Mouse (Mus musculus) left cerebral cortex, postnatal 36 days (tissue): Measurements from ENCODE around the gene Atxn7l1. TPM values are rescaled to one million over a fixed set of nuclear protein-coding genes. Genes with fewer than 3 reads are reported as not detected.

ENCODE experiments used
- DNase-seq, 2 experiments: peaks; one replicate each; pipeline ENCODE4 v3.0.0; 2021 to 2022; ENCODE audit warnings: low spot score in 2 of 2, mixed read lengths in 1 of 2
- intact Hi-C: fragments of 180-260 bp; cut with DNase I; formaldehyde crosslinking; loops from one replicate; pipeline ENCODE4 v1.15.1; 2025
- total RNA-seq, 2 experiments: library from RNA; stranded (reverse); gene quantifications; 2 replicates each; pipeline ENCODE4 v1.2.3; 2021

The Atxn7l1 gene
- total RNA-seq, 2 experiments from 2014 or later = 49.8 to 67.5 TPM

GRCm38 (mm10) chr12:33175621-33176554, 28.4 kb downstream of the Atxn7l1 start:
- intact Hi-C loops = no loop called here
- DNase-seq = no peak

DNA sequence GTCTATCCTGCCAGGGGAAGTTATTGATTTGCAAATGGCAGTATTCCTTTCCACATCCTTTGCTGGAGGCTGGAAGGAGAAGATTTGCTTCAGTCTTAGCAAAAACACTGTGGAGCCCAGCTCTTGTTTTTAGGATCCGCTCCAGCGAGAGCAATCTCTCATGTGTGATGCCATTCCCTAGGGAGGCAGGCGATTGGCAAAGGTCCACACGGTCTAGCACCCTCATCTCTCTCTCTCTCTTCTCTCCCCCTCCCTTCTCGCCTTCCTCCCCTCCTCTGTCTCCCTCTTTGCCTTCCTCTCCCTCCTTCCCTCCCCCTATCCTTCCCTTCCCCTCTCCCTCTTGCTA, 29.0 kb downstream of the Atxn7l1 start:
- intact Hi-C loops = no loop called here

DNA sequence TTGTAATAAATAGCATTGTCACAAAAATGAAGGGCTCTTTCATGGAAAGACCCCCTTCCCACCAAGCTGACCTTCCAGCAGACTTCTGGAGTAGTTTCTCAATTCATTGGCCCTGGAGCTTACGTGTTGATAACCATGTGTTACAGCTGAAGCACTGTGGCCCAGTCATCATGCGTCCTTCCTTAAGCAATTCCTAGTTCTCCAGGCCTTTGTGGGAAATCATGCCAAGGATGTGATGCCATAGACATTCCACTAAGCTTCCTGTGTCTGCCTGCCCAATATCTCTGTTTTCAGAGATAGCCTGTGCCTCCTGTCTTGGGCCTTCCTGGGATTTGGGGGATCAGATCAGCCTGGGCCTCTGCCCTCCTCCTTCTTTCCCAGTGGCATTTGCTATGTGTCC, 32.9 kb downstream of the Atxn7l1 start:
- intact Hi-C loops = no loop called here

More for the DNA sequence above, 29.0 kb downstream of the Atxn7l1 start:
- no peak for DNase-seq

DNA sequence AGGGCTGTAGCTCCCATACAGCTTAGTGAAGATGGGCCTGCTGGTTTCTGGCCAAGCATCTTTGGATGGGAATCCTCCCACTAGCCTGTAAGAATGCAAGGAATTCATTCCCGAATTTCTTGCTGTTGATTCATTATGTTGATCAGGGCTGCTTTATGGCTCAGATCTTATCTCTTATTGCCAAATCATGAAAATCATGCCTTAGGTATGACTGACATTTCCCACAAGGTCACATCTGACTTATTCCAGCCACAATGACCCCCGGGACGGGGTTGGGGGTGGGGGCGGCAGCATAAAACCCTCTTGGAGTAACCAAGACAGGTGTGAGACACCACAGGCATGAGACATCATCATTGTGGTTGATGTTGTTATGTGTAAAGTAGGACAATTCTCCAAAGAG, 34.4 kb downstream of the Atxn7l1 start:
- intact Hi-C loops = no loop called here
- DNase-seq = no peak

More for the DNA sequence above, 32.9 kb downstream of the Atxn7l1 start:
- no peak for DNase-seq

DNA sequence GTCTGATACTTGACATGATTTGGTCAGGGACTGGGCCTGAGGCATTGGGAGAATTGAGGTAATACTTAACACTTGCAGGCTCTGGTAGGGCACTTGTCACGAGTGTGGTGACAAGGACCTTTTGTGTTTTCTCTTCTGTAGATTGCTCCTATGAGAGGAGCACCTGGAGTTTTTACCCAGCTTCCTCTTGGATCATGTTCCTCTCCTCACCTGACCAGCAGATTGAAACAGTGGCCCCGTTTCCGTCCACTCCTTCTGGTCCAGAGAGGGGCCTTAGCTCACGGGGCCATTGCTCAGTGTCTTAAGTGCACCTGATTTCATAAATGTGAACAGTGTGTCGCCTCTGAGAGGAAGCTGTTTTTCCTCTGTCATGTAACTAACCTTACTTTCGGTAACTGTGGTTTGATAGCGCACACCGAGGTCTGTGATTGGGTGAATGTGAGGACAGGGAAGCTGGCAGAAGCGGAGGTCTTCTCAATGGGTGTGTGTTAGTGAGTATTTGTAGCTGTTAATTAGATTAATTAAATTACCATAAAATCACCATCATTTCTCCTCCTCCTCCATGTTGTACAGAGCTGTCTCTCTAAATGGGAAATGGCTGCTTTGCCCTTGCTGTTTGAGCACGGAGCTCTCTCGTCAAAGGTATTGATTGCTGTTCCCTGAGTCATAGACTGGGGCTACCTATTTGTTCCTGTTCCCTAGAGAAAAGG, 35.1 kb downstream of the Atxn7l1 start:
- DNase-seq = no peak
- intact Hi-C loops = no loop called here

DNA sequence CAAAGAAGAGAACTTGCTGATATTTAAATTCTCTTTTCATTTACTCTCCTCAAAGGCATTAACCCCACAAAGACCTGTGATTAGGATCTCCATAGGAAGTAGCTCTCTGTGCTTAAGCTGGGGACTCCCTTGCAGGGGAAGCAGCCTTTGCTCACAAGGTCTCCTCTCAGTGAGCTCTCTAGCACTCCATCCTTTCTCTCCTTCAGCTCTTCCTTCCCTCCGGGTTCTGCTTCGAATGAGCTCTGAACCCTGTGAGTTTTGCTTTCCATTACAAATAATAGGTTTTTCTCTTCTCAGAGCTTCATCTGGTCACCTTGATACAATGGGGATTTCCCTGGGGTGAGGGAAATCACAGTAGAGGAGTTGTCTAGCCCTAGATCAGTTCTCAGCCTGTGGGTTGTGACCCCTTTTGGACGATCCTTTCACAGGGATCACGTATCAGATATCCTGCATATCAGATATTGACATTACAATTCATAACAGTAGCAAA, 35.7 kb downstream of the Atxn7l1 start:
- no peak for DNase-seq
- intact Hi-C loops = no loop called here

DNA sequence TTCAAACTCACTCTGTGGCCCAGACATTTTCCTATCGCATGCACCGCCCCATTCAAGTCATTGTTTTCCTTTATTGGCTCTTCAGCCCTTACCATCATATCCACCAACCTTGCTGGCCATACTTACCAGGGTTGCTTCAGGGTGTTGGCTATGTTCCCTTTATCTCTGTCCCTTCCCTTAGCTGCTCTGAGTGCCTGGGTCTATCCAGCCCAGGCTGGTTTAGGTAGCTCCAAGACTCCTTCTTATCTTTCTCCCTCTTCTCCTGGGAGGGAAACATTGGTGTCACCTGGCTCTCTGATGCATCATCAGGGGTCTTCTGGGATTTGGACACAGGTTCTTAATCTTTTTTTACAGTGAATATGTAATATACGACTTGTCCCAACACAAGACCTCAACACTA, 36.6 kb downstream of the Atxn7l1 start:
- intact Hi-C loops = no loop called here
- DNase-seq = no peak

DNA sequence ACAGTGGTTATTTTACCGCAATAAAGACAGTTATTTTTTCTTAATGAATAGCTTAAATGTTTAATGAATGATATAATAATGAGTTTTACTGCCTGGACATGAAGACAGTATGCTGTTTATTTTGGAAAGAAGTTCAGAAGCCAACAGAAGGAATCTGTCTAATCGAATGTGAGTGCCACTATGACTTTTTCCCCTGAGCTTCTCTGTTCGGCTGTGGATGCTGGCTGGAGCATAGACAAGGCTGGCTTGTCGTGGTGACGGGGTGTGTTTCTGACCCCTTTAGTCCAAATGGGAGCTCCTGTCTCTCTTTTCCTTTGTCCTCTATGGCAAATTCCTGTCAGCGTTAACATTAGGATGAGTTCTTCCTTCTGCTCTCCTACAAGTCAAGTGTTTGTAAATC, 37.6 kb downstream of the Atxn7l1 start:
- intact Hi-C loops = no loop called here
- DNase-seq = no peak

DNA sequence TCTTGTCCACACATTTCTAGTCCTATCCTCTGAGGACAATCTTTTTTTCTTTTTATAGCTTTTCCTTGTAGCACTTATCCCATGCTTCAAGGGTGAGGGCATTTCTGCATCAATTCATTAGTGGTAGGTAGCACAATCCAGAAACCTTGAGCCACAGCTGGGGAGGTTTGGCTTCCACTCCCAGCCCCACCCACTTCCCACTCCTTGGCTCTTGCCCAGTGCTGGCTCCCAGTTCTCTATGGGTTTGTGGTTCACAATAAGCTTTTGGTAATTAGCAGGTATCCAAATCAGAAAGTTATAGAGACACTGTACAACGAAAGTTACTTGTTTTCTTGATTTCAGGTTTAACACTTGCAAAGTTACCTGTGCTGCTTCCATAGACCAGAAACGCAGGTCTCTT, 38.8 kb downstream of the Atxn7l1 start:
- DNase-seq = no peak
- intact Hi-C loops = no loop called here

DNA sequence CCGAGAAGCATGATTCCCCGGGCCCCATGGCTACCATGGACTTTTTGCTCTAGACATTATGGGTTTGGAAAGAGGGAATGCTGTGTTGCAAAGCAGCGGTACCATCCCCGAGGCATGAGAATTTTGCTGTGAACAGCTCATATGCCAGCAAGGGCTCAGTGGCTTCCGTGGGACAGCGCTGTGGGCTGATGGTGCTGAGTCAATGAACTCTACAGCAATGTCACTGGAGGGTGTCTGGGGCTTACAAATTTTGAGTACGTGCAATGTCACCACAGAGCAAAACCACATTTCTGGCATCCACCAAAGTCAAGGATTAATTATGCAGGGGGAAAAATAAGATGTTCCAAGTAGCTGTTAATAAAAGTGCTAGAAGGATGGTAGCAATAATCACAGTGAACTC, 42.6 kb downstream of the Atxn7l1 start:
- DNase-seq = no peak
- intact Hi-C loops = no loop called here

GRCm38 (mm10) chr12:33190633-33191032, 43.1 kb downstream of the Atxn7l1 start:
- intact Hi-C loops = no loop called here
- no peak for DNase-seq

GRCm38 (mm10) chr12:33193408-33193901, 46.0 kb downstream of the Atxn7l1 start:
- DNase-seq = no peak
- intact Hi-C loops = no loop called here

- intact Hi-C loops = no loop called here
- no peak for DNase-seq
These were observed 47.7 kb downstream of the Atxn7l1 start for GRCm38 (mm10) chr12:33195175-33195574.

DNA sequence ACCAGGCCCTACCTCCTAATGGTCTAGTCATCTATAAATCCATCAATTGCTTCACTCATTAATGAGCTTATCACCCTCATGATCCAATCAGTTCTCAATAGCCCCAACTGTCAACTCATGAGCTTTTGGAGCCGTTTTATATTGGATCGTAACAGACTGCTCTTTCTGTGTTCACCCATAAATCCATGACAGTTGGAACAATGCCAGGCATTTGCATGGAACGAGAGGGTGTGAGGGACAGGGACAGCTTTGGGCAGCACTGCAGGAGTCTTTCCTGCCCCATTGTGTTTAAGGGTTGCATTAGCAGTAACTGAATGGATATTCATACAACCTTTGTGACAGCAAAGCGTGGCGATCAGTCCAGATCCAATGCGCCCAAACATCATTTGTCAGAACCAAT, 49.8 kb downstream of the Atxn7l1 start:
- DNase-seq = no peak
- intact Hi-C loops = no loop called here

DNA sequence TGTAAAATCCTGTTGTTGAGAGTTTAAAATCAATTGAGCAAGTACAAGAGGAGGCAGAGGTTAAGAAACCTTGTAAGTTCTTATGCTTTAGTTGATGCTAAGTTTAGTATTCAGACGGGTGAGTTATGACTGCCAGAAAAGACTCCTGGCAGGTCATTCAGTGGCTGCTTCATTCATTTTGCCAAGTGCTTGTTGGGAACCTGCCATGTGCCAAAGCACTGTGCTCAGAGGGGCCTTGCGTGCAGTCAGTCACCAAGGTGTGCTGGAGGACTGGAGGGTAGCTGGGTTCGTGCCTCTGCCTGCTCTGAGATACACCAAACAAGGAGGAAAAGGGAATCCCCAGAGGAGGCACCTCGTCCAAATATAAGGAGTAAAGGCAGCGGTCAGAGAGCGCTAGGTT, 50.3 kb downstream of the Atxn7l1 start:
- no peak for DNase-seq
- intact Hi-C loops = no loop called here

- no peak for DNase-seq
- intact Hi-C loops = no loop called here
These were observed 53.6 kb downstream of the Atxn7l1 start for GRCm38 (mm10) chr12:33201068-33201467.

DNA sequence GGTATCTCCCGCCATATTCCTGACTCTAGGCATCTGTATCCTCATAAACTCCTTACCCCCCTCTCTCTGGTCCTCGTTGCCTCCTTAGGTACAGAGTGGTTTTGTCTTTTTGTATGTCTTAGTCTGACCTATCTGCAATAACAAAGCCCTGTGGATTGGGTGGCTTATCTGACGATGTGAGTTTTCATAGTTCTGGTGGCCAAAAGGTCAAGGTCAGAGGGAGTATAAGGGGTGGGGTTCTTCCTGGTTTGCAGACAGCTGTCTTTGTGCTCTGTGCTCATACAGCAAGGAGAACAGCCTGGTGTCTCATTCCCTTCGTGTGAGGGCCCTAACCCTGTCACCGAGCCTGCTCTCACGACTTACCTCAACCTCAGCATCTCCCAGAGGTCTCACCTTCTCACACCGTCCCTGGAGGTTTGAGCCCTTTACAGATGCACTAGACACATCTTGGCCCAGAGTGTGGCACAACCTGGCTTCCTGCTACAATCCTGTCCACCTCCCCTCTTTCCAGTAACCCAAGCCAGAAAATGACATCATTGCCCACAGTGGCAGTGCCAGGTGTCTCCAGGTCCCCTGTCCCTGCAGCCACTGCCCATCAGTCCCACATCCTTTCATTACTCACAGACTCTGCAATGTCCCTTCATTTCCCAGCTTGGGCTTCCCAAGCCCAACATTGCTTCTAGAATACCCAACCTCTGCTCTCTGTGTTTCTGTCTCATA, 54.2 kb downstream of the Atxn7l1 start:
- no peak for DNase-seq
- intact Hi-C loops = no loop called here

DNA sequence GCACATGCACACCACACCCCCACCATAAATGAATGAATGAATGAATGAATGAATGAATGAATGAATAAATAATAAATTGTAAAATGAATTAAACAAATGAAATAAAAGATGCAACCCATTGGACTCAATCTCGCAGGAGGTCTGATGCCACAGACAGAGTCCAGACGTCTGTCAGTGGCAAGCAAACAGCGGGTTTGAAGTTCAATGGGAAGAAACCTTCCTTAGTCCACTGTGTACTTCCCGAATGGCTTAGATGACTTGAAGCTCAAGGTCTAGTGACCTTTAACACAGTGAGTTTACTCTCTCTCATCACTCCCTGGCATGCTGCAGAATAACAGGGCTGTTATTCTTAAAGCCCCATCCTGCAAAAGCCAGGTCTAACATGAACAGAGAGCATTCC, 57.8 kb downstream of the Atxn7l1 start:
- no peak for DNase-seq
- intact Hi-C loops = no loop called here

DNA sequence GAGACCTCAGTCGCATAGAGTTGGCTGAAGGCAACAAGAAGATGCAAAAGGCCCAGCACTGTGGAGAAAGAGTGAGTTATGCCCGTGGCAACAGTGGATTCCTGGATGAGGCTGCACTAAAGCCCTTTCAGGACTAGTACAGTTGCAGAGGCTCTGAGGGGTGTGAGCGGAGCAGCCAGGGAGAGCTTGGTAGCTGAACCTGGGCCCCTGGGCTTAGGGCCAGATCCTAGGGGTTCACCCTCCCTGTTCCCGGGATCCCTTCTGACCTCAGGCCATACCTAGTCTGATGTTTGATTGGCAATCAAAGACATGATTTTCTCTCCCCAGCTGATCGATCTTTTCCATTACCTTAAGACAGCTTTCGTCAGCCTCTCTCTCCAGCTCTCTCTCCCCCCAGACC, 58.8 kb downstream of the Atxn7l1 start:
- no peak for DNase-seq
- intact Hi-C loops = no loop called here

DNA sequence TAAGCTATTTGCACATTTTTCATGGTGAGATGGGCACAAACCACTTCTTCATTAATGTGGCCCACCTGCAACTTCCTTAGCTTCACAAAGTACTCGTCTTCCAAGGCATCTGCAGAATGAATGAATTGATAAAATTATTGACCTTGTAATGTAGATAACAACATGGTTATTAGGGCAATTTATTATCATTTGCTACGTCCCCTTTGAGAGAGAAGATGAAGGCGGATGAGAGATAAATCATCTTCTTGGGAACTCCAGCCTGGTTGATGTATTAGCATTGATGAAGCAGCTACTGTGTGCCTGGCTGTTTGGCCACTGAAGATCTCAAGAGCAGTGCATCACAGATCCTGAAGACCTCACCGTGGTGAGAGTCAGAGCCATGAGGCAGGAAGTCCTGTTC, 63.4 kb downstream of the Atxn7l1 start:
- intact Hi-C loops = no loop called here

More for the DNA sequence above, 63.4 kb downstream of the Atxn7l1 start:
- no peak for DNase-seq
